Mouse (Mus musculus) frontal cortex, adult (tissue): ENCODE results near the gene Ipo8.

Source experiments
- ATAC-seq: cut with Nextera tagmentation; 2 replicates; pipeline ENCODE4 v1.9.2; 2017; ENCODE audit warnings: mild to moderate bottlenecking, moderate library complexity, mixed read lengths; ENCODE audit not compliant: low TSS enrichment

Gene Ipo8

DNA sequence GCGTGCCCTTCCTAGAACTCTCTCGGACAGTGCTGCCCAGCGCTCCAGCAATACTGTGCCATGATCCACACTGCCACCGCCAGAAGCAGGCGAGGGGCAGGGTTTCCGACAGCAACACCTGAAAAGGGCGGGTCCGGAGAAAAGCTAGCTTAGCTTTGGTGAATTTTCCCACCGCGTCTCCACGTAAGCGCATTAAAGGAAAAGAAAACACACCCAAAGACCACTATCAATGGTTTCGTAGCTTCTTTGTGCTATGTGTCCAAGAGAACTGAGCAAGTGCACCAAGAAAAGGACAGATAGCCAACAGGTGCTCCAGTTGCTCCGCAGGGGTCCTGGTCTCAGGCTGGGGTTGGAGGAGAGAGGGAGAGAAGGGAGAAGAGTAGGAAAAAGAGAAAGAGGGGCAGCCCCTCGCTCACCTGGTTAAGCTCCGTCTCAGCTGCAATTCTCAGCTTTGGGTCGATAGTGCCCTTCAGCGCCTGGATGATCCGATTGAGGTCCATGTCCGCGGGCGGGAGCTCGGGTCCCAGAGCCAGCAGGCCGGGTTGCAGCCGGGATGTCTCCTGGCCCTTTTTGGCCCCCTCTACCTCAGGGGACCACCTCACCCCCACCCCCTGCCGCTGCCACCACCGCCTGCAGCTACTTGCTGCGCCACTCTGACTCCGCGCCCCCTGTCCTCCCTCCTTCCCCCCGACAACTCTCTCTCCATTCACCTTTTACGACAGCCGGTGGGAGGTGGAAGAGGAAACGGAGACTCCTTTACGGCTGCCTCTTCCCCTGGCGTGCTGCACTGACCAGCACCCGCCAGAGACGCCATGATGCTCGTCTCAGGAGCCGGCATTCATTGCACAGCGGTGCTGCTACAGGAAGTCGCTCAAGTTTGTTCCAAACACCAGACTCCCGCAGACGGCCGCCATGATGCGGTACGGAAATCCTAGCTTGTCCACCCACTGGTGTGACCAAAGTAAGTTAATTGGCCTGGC is at the start of gene Ipo8:
TSS of gene Ipo8 (minus strand) at position 720 of the 980 bp plus-strand sequence.
- peak; percentile 99 for ATAC-seq

GRCm38 (mm10) chr6:148873911-148874310 is 42.6 kb upstream of the Ipo8 start:
- ATAC-seq, result no peak

DNA sequence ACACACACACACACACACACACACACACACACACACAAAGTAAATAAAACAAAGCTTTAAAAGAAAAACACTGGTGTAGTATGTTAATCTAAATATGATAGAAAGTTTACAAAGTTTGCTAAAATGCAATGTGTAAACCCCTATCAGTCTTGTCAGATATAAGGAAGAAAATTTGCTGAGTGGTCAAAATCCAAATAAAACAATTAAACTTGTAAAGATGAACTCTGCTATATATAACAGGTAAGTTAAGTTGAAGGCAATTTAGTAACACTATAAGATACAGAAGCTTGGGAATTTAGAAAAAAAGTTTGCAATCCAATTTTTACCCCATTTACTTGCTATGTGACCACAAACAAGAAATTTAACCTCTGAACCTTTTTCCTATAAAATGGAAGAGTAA is 14.4 kb upstream of the Ipo8 start:
- ATAC-seq, result no peak

DNA sequence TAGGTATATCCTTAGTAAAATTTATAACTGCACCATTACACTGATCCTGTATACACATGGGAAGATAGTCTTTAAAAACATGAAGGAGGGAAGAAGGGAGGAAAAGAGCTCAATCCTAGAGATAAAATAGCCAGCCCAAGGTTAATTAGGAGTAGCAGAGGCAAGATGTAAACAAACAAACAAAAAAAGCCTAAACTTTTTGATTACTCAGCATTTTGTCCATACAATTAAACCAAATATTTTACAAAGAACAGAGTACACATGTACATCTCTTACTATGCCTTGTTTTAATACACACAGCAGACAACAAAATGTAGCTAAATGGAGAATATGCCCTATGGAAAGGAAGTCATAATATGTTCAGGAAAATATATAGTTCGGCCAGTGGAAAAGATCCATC is 10.5 kb upstream of the Ipo8 start:
- no peak for ATAC-seq

GRCm38 (mm10) chr6:148838460-148838859 is 7.2 kb upstream of the Ipo8 start:
- no peak for ATAC-seq

DNA sequence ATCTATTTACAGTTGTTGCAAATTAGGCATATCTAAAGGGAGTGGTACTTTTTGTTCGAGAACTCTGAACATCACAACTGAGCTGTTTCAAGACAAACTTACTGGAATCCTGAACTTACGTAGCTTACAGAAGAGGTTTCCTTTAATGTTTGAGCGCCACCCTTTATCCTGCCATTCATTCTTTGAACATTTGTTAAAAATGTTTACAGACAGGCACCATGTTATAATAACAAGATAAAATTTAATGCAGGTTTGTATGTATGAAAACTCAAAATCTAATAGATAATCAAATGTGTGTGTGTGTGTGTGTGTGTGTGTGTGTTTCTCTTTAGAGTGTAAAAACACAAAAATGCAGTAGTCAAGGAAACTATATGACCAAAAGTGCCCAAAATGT is 458 bp upstream of the Ipo8 start:
- no peak for ATAC-seq

GRCm38 (mm10) chr6:148830355-148830747 is 916 bp downstream of the Ipo8 start:
- no peak for ATAC-seq

DNA sequence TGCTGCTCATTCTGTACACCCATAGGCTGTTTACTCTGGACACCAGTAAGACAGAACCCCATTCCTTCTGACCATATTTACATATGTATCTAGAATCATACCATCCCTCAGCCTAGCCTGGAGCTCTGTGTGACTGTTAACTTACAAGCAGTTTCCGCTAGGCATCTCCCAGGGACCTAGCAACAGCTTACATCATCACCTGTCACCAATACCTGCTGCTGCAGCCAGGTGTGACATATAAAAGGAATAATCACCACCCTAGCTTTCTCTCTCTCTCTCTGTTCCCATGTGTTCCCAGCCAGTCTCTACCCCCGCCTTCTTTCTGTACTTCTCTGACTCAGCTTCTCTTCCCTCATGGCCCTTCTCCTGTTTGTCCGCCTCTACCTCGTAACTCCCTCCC is 5.1 kb downstream of the Ipo8 start:
- ATAC-seq, result no peak

DNA sequence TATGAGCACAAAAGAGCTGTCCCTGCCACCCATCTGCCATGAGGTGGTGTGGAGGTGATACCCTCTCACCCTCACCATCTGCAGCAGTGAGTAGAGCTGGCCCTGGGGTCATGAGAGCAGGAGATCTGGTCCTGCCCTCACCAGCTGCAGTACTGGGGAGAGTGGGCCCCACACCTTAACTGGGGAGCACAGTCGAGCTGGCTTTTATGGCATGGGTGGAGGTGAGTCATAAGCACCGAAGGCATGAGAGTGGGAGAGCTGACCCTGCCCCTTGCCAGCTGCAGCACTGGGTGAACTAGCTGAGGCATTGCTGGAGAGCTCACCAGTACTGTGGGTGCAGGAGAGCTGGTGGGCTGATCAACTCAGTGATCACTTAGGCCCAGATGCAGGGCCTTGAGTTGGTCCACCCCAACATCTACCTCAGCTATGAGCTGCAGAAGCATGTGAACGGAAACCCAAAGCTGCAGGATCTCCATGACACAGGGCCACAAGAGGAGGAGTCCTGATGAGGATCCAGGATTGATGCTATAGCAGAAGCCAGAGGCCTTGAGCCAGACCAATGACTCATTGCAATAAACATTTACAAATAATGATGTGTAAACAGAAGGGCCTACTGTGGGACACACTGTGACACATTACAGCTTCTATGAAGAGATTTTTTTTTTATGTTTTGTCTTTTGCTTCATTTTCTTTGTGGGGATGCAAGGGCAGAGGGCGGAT is 12.5 kb downstream of the Ipo8 start:
- ATAC-seq, result no peak

- ATAC-seq, result no peak
These were observed 14.5 kb downstream of the Ipo8 start for GRCm38 (mm10) chr6:148816751-148817150.

- ATAC-seq, result no peak
These were observed 20.1 kb downstream of the Ipo8 start for GRCm38 (mm10) chr6:148811117-148811516.

- ATAC-seq, result no peak
These were observed 31.5 kb downstream of the Ipo8 start for GRCm38 (mm10) chr6:148799773-148800172.

- peak; percentile 70 for ATAC-seq
These were observed 36.1 kb downstream of the Ipo8 start for GRCm38 (mm10) chr6:148795145-148795544.

GRCm38 (mm10) chr6:148789010-148789673 is 42.1 kb downstream of the Ipo8 start:
- peak; percentile 16; the same call in 1 of the 2 replicates for ATAC-seq

GRCm38 (mm10) chr6:148786186-148786585 is 45.1 kb downstream of the Ipo8 start:
- no peak for ATAC-seq

- no peak for ATAC-seq
These were observed 46.8 kb downstream of the Ipo8 start for GRCm38 (mm10) chr6:148784418-148784817.

- no peak for ATAC-seq
These were observed 55.0 kb downstream of the Ipo8 start for GRCm38 (mm10) chr6:148776236-148776635.

GRCm38 (mm10) chr6:148771423-148771822 is 59.8 kb downstream of the Ipo8 start:
- no peak for ATAC-seq

GRCm38 (mm10) chr6:148768419-148768818 is 62.8 kb downstream of the Ipo8 start:
- ATAC-seq, result no peak

DNA sequence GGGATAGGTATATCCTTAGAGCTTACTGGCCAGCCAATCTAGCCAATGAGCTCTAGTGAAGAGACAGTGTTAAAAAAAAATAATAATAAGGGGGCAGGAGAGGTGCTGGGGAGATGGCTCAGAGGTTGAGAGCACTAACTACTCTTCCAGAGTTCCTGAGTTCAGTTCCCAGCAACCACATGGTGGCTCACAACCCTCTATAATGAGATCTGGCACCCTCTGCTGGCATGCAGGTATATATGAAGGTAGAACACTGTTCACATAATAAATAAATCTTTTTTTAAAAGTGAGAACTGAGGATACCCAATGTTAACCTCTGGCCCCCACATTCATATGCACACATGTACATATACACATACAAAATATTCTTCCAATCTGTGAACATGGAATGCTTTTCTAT is 64.0 kb downstream of the Ipo8 start:
- no peak for ATAC-seq

DNA sequence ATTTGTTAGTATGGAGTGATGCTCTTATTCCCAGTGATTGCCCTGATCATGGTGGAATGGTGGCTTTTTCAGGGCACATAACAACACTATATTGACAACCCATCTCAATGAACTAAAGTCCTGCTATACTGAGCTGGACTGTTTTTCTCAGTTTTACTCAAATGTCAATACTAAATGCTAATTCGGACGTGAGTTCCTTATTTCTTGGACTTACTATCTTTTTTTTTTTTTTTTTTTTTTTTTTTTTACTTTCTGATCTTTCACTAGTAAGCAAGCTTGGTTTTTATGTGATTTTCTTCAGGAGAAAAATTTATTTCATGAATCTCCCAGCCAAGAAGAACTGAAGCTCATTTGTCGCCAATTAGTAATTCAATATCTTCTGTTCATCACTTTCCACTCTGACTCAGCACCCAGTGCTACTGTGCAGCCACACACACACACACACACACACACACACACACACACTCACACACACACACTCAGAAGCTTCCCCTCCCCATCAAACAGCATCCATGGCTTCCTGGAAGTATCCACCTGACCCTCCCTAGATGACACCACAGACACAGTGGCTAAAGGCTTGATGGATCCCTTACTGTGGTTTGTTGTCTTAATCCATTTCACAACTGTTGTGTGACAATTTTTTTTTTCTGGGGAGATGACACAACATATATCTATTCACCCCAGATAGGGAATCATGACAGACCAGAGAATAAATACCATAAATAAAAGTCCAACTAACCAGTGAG is 69.1 kb downstream of the Ipo8 start:
- no peak for ATAC-seq

DNA sequence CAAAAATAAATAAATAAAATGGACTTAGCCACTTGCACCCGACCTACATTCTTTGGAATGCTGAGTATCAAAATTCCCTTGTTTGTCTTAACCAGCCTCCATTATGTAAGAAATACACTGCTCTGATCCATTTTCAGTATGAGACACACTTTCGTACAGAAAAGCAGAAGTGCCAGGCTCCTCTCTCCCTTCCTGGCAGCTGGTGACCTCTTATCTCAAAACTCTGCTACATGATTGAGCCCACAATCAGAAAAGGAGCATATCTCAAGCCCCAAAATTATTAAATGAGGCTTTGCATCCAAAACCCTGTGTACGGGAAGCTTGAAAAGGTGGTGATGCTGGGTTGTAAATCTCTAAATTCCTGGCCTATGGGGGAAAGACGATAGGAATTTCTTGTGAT is 69.8 kb downstream of the Ipo8 start:
- ATAC-seq, result no peak; the same call in 1 of the 2 replicates
